Mouse (Mus musculus) ZHBTc4 (cell line): ENCODE data around the gene AI854703.

Experiments used
- DNase-seq: peaks from one replicate; pipeline ENCODE4 v3.0.0-alpha.2; 2011; ENCODE audit warnings: low read depth, low spot score

The AI854703 gene

DNA sequence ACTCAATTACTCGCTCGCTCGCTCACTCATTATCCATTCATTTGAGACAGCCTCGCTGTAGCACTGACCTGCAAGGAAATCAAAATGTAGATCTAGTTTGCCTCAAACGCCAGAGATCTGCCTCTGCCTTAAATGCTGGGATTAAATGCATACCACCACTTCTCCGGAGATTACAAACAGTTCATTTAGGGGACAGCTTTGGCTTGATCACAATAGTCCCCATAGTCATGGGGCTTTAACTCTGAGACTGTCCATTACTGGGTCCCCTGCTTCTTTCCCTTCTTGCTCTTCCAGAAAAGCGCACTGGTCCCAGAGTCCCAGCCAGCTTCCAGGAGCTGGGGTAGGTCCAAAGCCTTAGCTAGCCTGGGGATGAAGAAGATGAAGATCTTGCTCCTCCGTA lies at the start of gene AI854703:
AI854703 (plus strand) TSS at position 301 of the 400 bp plus-strand sequence.
- no peak for DNase-seq

DNA sequence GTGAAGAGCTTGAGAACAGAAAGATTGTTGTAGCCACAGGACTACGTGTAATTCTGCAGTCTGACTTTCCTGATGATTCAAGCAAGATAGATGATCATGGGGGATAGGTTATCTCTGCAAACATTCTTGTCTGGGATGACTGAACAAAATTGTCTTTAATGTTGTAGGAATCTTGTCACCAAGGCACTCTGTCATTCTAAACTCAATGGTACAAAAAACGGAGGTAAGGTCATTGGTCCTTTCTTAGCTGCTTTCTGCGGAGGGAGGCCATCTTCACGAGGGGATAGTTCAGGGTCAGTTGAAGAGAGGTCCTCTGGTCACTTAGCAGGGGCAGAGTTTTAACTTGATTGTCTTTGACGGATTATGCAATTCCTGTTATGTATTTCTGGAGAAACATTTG lies 47.8 kb upstream of the AI854703 start:
- no peak for DNase-seq

GRCm38 (mm10) chr6:48579215-48579648 lies 47.3 kb upstream of the AI854703 start:
- no peak for DNase-seq

- DNase-seq = no peak
Observed at GRCm38 (mm10) chr6:48581257-48581656, 45.3 kb upstream of the AI854703 start.

DNA sequence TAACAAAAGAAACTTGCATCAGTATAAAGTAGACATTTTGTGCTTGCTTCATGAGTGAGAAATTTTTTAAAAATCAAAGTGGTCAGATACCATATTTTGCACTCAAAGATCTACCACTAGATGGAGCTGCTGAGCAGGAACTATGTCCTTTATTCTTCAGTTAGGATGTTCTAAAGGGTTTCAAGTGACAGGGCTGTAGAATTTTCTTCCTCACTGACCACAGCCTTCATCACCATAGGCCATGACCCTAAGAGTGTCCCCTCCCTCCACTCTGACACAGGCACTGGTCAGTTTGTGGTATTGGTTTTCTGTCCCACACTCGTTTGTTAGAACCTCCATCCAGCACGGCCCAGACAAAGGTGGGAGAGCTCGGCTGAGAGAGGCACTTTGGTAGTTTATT lies 44.5 kb upstream of the AI854703 start:
- peak; percentile 56 for DNase-seq

- DNase-seq = no peak
Observed at GRCm38 (mm10) chr6:48589194-48589750, 37.3 kb upstream of the AI854703 start, which contains the start of gene Gm45021. Gm45021 (plus strand) TSS chr6:48589610.

DNA sequence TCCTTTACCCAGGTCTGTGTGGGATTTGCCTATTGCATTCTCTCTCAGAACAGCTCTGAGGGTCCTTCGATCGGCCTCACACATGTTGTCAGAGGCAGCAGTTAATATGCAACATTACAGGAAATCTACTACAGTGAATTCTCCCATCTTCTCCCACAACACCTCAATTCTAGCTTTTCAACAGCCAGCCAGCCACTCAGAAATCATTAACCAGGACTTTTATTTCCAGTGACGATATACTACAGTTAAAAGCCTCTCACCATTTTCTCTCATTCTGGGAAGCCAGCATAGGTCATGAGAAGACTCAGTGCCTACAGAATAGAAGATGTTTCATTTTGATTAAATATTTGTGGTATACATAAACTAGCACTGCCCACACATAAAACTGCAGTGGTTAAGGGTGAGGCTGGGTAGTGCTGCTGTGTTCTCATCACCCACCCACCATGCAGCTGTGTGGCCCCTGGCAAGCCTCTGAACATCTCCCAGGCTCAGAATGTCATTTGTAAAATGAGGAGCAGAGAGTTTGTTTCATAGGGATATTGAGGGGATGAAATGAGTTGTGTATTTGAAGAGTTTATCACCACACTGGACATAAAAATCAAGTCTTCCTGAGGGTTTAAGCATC lies 35.2 kb upstream of the AI854703 start:
- no peak for DNase-seq

DNA sequence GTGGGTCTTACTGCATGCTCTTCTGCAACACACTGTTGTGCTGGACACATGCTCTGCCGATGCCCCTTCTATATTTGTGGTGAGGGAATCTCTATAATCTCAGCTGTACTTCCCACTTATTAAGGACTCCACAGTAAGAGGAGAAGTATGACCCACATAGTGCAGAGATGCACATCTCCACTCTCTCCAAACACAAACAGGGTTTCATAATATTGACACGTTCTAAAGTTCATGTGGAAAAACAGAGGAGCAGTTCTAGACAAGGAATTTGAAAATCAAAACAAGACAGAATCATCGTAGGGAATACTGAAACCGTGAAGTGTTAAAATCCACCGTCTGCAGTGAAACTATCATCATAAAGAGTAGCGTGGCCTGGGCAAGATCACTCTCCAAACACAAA lies 34.7 kb upstream of the AI854703 start:
- DNase-seq = no peak

- DNase-seq = peak; percentile 87
Observed at GRCm38 (mm10) chr6:48593158-48594042, 33.2 kb upstream of the AI854703 start, which contains the start of the genes Repin1 and Gm44965. Repin1 (plus strand) TSS chr6:48593883. Gm44965 (plus strand) TSS chr6:48593941.

- DNase-seq = peak; percentile 62
Observed at GRCm38 (mm10) chr6:48594043-48594738, 32.4 kb upstream of the AI854703 start.

DNA sequence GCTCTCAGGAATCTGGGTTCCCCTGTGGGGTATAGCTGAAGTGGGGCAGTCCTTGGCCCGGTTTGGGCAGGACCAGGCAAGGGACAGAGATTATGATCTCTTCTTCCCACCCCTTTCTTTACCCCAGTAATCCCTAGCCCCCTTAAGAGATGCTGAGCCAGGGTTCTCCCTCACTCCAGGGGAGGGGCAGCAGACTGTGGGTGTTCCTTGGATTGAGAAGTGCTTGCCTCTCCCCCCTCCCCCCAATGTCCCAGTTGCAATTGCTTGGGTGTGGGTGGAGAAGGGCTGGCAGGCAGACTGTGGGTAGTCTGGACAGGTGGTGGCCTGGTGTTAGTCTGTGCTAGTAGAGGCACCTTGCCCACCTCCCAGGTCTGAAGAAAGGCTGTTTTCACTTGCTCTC lies 31.3 kb upstream of the AI854703 start:
- no peak for DNase-seq

DNA sequence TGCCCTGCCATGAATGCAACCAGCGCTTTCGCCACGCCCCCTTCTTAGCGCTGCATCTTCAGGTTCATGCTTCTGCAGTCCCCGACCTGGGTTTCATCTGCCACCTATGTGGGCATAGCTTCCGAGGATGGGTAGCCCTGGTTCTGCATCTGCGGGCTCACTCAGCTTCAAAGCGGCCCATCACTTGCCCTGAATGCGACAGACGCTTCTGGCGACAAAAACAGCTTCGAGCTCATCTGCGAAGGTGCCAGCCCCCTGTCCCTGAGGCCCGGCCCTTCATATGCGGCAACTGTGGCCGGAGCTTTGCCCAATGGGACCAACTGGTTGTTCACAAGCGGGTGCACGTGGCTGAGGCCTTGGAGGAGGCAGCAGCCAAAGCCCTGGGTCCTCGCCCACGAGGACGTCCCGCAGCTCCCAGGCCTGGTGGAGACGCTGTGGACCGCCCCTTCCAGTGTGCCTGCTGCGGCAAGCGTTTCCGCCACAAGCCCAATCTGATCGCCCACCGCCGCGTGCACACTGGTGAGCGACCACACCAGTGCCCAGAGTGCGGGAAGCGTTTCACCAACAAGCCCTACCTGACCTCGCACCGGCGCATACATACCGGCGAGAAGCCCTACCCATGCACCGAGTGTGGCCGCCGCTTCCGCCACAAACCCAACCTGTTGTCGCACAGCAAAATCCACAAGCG lies 29.9 kb upstream of the AI854703 start:
- peak; percentile 55 for DNase-seq

GRCm38 (mm10) chr6:48597233-48597625 lies 29.3 kb upstream of the AI854703 start:
- peak; percentile 66 for DNase-seq

DNA sequence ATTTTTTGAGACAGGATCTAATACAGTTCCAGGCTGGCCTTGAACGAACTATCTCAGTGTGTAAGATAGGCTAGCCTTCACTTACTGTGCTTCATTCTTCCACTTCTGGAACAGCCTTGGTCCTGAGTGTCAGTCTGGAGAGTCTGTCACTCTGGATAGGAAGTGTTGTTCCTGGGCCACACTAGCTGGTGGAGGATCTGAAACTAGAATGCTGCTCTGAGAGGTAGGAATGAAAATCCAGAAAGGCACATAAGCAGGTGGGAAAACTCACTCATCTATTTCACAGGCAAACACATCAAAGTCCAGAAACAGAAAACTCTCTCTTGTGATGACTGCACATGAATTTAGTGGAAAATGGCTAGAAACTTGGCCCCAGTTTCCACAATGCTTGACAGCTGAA lies 26.0 kb upstream of the AI854703 start:
- no peak for DNase-seq

- peak; percentile 92 for DNase-seq
Observed at GRCm38 (mm10) chr6:48601271-48602079, 25.1 kb upstream of the AI854703 start, which contains the start of gene Zfp775. Zfp775 (plus strand) TSS chr6:48602063.

DNA sequence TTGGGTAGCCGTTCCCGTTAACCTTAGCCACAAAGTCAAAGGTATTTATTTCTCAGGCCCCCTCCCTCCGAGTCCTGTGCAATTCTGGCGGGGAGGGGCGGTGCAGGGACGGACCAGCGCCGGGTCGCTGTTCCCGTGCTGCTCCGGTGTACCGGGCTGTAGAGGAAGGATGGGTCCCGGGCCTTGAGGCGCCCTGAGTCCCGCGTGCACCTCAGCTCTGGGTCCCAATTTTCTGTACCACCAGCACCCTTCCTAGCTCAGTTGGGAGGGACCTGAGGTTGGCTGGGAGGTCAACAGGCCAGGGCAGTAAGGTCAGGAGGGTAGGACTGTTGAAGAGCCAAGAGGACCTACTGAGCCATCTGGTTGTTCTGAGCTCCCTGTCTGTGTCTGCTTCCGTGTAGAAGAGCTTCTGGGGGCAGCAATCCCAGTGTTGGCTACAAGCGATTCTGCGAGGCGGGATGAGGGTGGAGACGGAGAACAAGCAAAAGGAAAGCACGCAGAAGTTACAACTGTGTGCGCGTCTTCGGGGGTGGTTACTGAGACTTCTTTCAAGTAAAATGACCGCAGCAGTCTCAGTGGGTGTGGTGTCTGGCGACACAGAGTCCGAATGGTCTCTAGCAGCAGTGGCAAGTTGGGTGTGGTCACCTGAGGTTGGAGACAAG lies 24.4 kb upstream of the AI854703 start:
- peak; percentile 44 for DNase-seq

DNA sequence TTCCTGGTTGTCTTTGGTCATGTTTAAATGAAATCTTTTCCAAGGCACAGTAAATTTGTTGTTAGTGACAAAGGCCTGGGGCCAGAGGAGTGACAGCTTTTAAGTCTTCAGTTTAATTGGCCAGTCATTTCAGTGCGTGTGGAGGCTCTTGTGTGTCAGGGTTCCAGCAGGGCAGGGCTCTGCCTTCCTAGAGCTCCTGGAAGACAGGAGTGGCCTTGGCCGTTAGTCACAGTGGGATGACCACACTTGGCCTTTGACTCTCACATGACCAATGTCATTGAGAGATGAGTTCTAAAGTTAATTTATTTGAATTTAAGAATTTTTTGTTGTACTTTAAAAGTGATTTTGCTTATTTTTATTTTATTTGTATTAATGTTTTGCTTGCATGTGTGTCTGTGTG lies 18.4 kb upstream of the AI854703 start:
- DNase-seq = no peak

DNA sequence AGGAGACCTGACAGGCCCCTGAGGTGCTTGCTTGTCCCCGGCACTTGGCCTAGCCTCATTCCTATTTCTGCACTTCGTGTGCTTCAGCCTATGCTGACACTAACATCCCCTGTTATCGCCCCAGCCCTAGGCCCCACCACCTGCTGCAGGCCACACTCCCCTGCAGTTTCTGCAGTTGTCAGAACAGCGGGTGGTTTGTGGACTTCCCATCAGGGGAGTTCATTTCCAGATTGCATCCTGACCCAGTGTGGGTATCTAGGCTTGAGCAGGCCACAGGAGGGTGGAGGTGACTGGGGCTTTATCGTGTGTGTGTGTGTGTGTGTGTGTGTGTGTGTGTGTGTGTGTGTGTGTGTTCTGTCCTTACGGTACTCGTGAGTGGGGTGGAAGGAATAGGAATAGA lies 17.1 kb upstream of the AI854703 start:
- no peak for DNase-seq

DNA sequence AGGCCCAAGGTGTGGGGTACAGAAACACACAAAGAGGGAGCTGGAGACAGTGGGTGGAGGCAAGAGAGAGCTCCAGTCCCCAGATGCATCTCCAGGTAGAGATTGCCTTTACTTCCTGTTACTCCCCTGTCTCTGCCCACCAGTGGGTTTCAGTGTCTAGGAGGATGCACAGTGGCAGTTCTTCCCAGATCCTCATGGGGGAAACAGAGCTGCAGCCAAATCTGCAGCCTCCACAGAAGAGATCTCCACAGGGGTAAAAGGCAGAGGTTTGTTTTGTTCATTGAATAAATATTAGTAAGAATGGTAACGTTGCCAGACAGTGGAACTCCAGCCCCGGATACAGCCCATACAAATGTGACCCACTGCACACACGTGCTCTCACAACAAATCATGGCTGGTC lies 15.9 kb upstream of the AI854703 start:
- no peak for DNase-seq

- DNase-seq = no peak
Observed at GRCm38 (mm10) chr6:48613464-48613863, 13.1 kb upstream of the AI854703 start.
